Mouse (Mus musculus): ENCODE results near the gene Ulk4.

GRCm38 (mm10) chr9:121265307-121265706 is 11.7 kb downstream of the Ulk4 start:
- TF ChIP-seq POU5F1 (IDR thresholded peaks at IDR 0.05; ENCODE audit: borderline replicate concordance, low read length) (no peak), CTCF (conservative IDR thresholded peaks at IDR 0.05; ENCODE audit: low read length) (no peak), NANOG (IDR thresholded peaks at IDR 0.05; ENCODE audit: borderline replicate concordance, low read length) (no peak)

Measured in E14TG2a.4 (cell line).